Mouse (Mus musculus) Patski (cell line): ENCODE data around the gene Psmd13. TPM values are rescaled to one million over a fixed set of nuclear protein-coding genes. Genes with fewer than 3 reads are reported as not detected.
A peak's percentile ranks its signal among the peaks of the same experiment; 100 is the strongest.

ENCODE experiments used
- ATAC-seq: fragments of 100-300 bp; one replicate; pipeline ENCODE4 v1.8.0; 2021
- CTCF ChIA-PET: fragments of 350-600 bp; sonication (Branson Sonifier 250); formaldehyde crosslinking; loops from one replicate; lab custom pipeline; 2022; ENCODE audit warnings: inconsistent platforms; lab: Charles Lee
- POLR2A ChIA-PET: fragments of 350-600 bp; sonication (Branson Sonifier 250); formaldehyde crosslinking; loops from one replicate; lab custom pipeline; 2022; ENCODE audit warnings: antibody characterized with exemption, inconsistent platforms; lab: Charles Lee
- DNase-seq: peaks from one replicate; pipeline ENCODE4 v3.0.0-alpha.2; 2011; ENCODE audit warnings: low read depth, low spot score
- H3K27me3 ChIP-seq: fragments of 371-371 bp; one replicate; pipeline ENCODE4 v1.5.1; 2021
- CTCF ChIP-seq: fragments of 100-300 bp; IDR thresholded peaks from one replicate; pipeline ENCODE4 v1.5.1; 2021
- in situ Hi-C: fragments of 300-500 bp; cut with MboI; formaldehyde crosslinking; loops from 3 replicates; pipeline ENCODE4 v1.11.1; 2018; ENCODE audit warnings: low pct_unique_long_range_greater_than_20kb, mixed read lengths
- polyA plus RNA-seq: library from polyadenylated mRNA; unstranded; gene quantifications from one replicate; pipeline ENCODE4 v1.2.3, GENCODE M21; 2021

Gene Psmd13
- polyA plus RNA-seq, 1 experiment from 2014 or later = 148 TPM

DNA sequence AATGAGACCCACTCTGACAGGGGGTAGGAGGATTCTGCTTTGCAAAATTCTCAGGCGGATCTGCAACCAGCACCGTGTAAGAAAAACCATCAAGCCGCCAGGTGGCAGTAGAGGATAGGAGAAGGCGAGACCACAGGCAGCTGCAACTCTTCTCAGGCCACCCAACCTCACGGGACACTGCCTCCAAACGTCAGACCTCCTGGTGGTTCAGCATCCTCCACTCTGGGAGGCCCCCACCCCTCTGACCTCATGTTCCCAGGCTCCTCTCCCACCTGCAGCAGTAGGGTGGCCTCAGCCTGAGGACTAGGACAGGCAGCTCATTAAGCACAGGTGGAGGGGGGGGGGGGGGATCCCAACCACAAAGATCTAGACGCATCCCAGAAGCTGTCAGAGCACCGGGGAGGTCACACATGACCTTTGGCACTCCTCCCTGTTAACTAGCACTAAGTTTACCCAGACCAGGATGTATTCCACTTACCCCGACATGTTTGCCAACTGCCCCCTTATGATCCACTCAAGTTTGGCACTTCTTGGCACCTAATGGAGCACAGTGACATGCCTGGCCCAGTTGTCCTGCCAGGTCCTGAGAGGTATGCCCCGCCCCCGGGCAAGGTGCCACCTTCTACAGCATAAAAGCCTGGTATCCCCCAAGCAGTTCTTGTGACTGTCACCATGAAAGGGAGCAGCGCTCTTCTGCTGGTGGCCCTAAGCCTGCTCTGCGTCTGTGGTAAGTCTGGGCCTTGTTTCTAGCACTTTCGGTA, 36.7 kb upstream of the Psmd13 start, which contains the start of gene Scgb1c1:
TSS of gene Scgb1c1 (plus strand) at position 643 of the 761 bp plus-strand sequence.
- POLR2A ChIA-PET = no interaction called here
- in situ Hi-C loops = loop anchor here (5.0 to 10.0 kb wide), 3 partner anchors 57 to 330 kb away; partner anchors contain the start of genes Cox8b and Rnh1
- no peak for DNase-seq
- CTCF ChIA-PET = interaction anchor here (0.8 to 2.0 kb wide), 6 partner anchors 9 to 114 kb away, joined by 3 to 9 read pairs (median 6); no protein-coding TSS in a partner anchor
- peak; percentile 73 for ATAC-seq
- TF ChIP-seq CTCF = no peak
- H3K27me3 ChIP-seq = no peaks in the 10 kb centered on the region

GRCm38 (mm10) chr7:140845683-140846082, 36.1 kb upstream of the Psmd13 start:
- H3K27me3 ChIP-seq = no peaks in the 10 kb centered on the region
- DNase-seq (no peak), ATAC-seq (no peak)
- in situ Hi-C loops = loop anchor here (10.0 kb wide), 1 partner anchor 329 kb away; the partner anchor contains the start of gene Rnh1
- TF ChIP-seq CTCF = no peak
- ChIA-PET CTCF (interaction anchor here (1.7 to 2.0 kb wide), 3 partner anchors 8 to 114 kb away, joined by 6 to 7 read pairs (median 7); no protein-coding TSS in a partner anchor), POLR2A (no interaction called here)

DNA sequence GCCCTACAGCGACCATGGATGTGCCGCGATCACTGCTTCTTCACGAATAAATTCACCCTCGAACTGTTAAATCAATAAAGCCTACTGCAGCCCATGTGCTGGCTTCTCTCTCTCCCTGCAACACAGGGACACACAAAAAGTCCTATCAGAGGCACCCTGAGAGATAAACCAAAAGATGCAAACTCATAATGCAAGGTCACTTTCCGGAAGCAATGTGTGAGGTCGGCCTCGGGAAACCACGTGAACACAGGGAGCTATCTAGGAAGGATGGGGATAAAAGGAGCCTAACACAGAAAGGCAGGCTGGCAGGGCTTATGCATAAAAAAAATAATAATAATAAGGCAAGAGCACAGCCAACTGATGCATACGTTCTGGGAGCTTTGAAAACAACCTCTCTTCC, 35.1 kb upstream of the Psmd13 start:
- POLR2A ChIA-PET = no interaction called here
- H3K27me3 ChIP-seq = no peaks in the 10 kb centered on the region
- no peak for DNase-seq
- in situ Hi-C loops = loop anchor here (10.0 kb wide), 1 partner anchor 328 kb away; the partner anchor contains the start of gene Rnh1
- no peak for ATAC-seq
- TF ChIP-seq CTCF = no peak
- CTCF ChIA-PET = interaction anchor here (1.9 kb wide), 1 partner anchor 162 kb away, joined by 5 read pairs; no protein-coding TSS in a partner anchor

DNA sequence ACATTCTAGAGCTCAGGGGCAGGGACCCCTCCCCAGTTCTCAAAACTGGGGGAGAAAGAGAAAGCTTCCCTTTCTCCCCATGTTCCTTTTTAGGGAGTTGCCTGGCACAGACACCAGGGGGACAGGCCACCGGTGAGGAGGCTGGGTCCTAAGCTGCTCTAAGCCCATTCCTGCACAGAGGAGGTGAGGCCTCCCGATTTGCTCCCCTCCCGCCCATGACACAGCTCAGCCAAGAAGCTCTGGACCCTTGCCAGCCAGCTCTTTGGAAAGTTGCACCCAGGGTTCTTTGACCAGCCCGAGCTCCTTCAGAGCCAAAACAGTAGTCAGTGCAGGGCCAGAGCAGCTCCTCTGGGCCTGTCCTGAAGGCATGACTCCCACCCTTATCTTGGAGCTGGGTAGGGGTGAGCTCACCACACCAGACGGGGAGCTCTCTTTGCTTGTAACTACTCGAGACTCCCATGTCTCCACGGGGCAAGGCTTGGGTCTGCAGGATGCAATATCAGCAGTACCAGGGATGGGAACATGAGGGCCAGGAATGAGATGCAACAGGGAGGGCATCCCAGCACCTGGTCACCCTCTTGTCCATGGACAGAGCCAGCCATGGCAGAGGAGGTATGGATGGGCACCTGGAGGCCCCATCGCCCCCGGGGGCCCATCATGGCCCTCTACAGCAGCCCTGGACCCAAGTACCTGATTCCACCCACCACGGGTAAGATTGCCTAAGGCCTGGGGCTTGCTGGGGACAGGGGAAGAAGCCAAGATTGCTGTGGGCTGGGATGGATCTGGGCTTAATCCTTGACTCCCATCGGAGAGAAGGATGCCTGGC, 33.8 kb upstream of the Psmd13 start, which contains the start of gene Odf3:
TSS of gene Odf3 (plus strand) at position 51 of the 826 bp plus-strand sequence.
- ATAC-seq (no peak), DNase-seq (no peak)
- H3K27me3 ChIP-seq = no peaks in the 10 kb centered on the region
- ChIA-PET POLR2A (interaction anchor here (1.3 to 1.4 kb wide), 2 partner anchors 9 to 35 kb away, joined by 4 to 6 read pairs; partner anchors contain the start of genes Bet1l and Ric8a), CTCF (interaction anchor here (1.1 to 1.9 kb wide), 4 partner anchors 56 to 161 kb away, joined by 3 to 6 read pairs (median 4); no protein-coding TSS in a partner anchor)
- TF ChIP-seq CTCF = no peak
- in situ Hi-C loops = loop anchor here (10.0 kb wide), 1 partner anchor 327 kb away; the partner anchor contains the start of gene Rnh1

GRCm38 (mm10) chr7:140848591-140848990, 33.2 kb upstream of the Psmd13 start:
- no peak for TF ChIP-seq CTCF
- no peak for ATAC-seq
- no peak for DNase-seq
- in situ Hi-C loops = loop anchor here (10.0 kb wide), 1 partner anchor 326 kb away; the partner anchor contains the start of gene Rnh1
- ChIA-PET POLR2A (interaction anchor here (1.3 to 1.4 kb wide), 2 partner anchors 9 to 34 kb away, joined by 4 to 6 read pairs; partner anchors contain the start of genes Bet1l and Ric8a), CTCF (interaction anchor here (1.1 to 1.9 kb wide), 4 partner anchors 55 to 160 kb away, joined by 3 to 6 read pairs (median 4); no protein-coding TSS in a partner anchor)
- H3K27me3 ChIP-seq = no peaks in the 10 kb centered on the region

GRCm38 (mm10) chr7:140851916-140852315, 29.9 kb upstream of the Psmd13 start:
- POLR2A ChIA-PET = interaction anchor here (0.7 to 0.8 kb wide), 2 partner anchors 41 to 701 kb away, joined by 3 to 6 read pairs; no protein-coding TSS in a partner anchor
- no peaks in the 10 kb centered on the region for H3K27me3 ChIP-seq
- in situ Hi-C loops = no loop called here
- no peak for TF ChIP-seq CTCF
- ATAC-seq (no peak), DNase-seq (no peak)
- CTCF ChIA-PET = interaction anchor here (1.4 kb wide), 1 partner anchor 11 kb away, joined by 4 read pairs; no protein-coding TSS in a partner anchor

GRCm38 (mm10) chr7:140853386-140853785, 28.4 kb upstream of the Psmd13 start:
- TF ChIP-seq CTCF = no peak
- CTCF ChIA-PET = interaction anchor here (2.5 kb wide), 1 partner anchor 8 kb away, joined by 6 read pairs; the partner anchor contains the start of gene Scgb1c1
- H3K27me3 ChIP-seq = no peaks in the 10 kb centered on the region
- in situ Hi-C loops = no loop called here
- POLR2A ChIA-PET = no interaction called here
- ATAC-seq (no peak), DNase-seq (no peak)

DNA sequence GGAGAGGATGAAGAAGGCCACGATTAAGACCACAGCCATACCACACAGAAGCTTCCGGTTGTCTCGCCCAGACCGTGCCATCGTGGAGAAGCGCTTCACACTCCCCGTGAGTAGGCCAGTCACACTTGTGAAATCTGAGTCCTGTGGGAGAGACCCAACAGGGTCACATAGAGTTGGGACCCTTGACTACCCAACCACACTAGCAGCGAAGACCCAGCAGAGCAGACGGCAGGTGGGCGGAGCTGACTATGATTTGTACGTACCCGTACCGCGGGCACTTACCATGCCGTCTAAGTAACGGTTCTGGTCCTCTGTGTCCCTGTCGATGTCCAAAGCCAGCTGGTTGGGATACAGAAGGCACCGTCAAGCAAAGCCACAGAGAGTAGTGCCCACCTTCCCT, 27.3 kb upstream of the Psmd13 start:
- no peak for DNase-seq
- TF ChIP-seq CTCF = no peak
- no peak for ATAC-seq
- no peaks in the 10 kb centered on the region for H3K27me3 ChIP-seq
- POLR2A ChIA-PET = no interaction called here
- in situ Hi-C loops = no loop called here
- CTCF ChIA-PET = interaction anchor here (2.5 kb wide), 1 partner anchor 10 kb away, joined by 6 read pairs; the partner anchor contains the start of gene Scgb1c1

DNA sequence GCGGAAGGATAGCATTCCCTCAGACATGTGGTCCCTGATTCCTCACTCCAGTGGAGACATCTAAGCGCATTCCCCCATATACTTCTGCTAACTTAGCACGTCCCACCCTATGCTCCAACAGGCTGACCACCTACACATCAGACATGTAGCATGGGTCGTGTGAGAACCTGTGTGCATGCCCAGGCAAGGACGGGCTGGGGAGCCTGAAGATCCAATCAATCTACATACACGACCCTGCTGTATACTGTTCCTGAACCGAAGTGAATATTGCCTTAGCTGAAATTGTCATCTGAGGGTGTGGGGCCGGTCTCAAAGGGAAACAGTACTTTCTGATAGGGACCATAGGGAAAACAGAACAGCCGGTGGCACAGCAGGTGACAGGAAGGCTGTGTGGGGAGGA, 26.6 kb upstream of the Psmd13 start:
- ChIA-PET CTCF (no interaction called here), POLR2A (no interaction called here)
- TF ChIP-seq CTCF = no peak
- no peaks in the 10 kb centered on the region for H3K27me3 ChIP-seq
- DNase-seq (no peak), ATAC-seq (no peak)
- in situ Hi-C loops = no loop called here
